Mouse (Mus musculus): ENCODE results near the gene Efhb.

DNA sequence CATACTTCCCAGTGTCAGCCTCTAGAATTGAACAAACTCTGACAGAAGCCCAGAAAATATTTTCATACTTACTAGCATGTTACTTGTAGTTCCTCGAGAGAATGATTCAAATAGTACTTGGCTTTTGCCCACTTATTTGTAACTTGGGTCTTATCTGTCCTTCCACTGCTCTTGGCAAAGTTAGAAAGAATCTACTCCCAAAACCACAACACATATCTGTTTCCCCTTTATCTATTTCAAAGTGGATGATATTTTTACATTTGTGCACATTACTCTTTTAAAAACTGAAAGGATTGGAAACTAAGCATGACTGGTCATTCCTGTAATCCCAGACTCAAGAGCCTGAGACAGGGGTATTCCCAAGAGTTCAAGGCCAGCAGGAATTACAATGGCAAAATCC is 6.4 kb downstream of the Efhb start:
- no peak for TF ChIP-seq CTCF (IDR thresholded peaks at IDR 0.05; ENCODE audit: low read depth)
- no peak for TF ChIP-seq EP300 (IDR thresholded peaks at IDR 0.05; ENCODE audit: low read depth)
